In the genomic region with DNA sequence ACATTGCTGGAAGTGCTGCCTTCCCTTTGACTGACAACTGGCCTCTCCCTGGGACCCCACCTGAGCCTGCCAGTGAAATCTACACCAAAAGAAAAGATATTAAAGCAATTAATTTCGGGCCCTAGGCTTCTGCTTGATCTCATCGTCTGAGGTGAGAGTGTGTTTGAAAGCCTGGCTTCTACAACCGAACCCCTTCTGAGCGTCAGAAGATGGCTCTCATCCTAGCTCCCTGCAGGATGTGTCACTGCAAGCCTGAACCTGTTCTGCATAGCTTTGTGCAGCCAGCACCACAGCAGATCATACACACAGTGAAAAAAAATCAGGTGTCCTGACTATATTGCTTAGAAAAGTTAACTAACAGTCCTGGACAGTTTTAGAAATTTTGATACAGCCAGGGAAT, we compare ENCODE assay signal across 25 mouse cellular contexts.
A peak's percentile ranks its signal among the peaks of the same experiment; 100 is the strongest.
DNase-seq lines count a peak whose midpoint lies in the region; ATAC-seq lines count a peak whose summit lies in the region.
"Had no signal": no experiment of that assay in that cellular context is flagged by ENCODE, and none has a peak within 500 bp of the region (broad histone marks: within the 10 kb centered on the region; RNA-seq: fewer than 3 reads in every experiment).

No protein-coding gene starts in this region.

- H3K27ac ChIP-seq in embryonic facial prominence, embryonic 11.5 days (replicated peaks; ENCODE audit: low read depth, low read length): no peak overlapping the region
- H3K27ac ChIP-seq in embryonic facial prominence, embryonic 10.5 days (replicated peaks): no peak overlapping the region
- H3K27ac ChIP-seq: forebrain, embryonic 15.5 days; heart, adult 2 months; heart, embryonic 13.5 days; hindbrain, embryonic 10.5 days; hindbrain, embryonic 15.5 days; left cerebral cortex, adult 2 months; liver, embryonic 12.5 days; midbrain, embryonic 13.5 days had no signal

- H3K4me1 ChIP-seq in embryonic facial prominence, embryonic 11.5 days (ENCODE audit: control insufficient read depth, insufficient read depth, low read length): no peaks in the 10 kb centered on the region
- no peaks in the 10 kb centered on the region for H3K4me1 ChIP-seq in embryonic facial prominence, embryonic 10.5 days
- H3K4me1 ChIP-seq: heart, embryonic 13.5 days; hindbrain, embryonic 10.5 days; hindbrain, embryonic 15.5 days; liver, embryonic 12.5 days; megakaryocyte, embryonic 14.5 days had no signal

- intact Hi-C loops in heart, postnatal 14 days (cut with DNase I): no loop called here

- H3K9ac ChIP-seq in embryonic facial prominence, embryonic 11.5 days (replicated peaks; ENCODE audit: low read length): no peak overlapping the region
- H3K9ac ChIP-seq: forebrain, embryonic 15.5 days; heart, embryonic 13.5 days; hindbrain, embryonic 15.5 days; liver, embryonic 12.5 days; liver, postnatal 0 days; midbrain, embryonic 13.5 days had no signal

- H3K36me3 ChIP-seq in embryonic facial prominence, embryonic 11.5 days (replicated peaks; ENCODE audit: control insufficient read depth, insufficient read depth, low read depth, low read length): no peaks in the 10 kb centered on the region
- no peaks in the 10 kb centered on the region for H3K36me3 ChIP-seq in embryonic facial prominence, embryonic 10.5 days (replicated peaks)
- H3K36me3 ChIP-seq: forebrain, embryonic 15.5 days; heart, embryonic 13.5 days; hindbrain, embryonic 10.5 days; hindbrain, embryonic 15.5 days; liver, embryonic 12.5 days; midbrain, embryonic 13.5 days had no signal

- WGBS in embryonic facial prominence, embryonic 11.5 days: 73% methylated on average over 4 of the region's 4 CpGs
- 72% methylated on average over 4 of the region's 4 CpGs for WGBS in embryonic facial prominence, embryonic 10.5 days

- no peak overlapping the region for H3K4me2 ChIP-seq in embryonic facial prominence, embryonic 11.5 days (ENCODE audit: low read depth, low read length)
- H3K4me2 ChIP-seq: forebrain, embryonic 15.5 days; heart, embryonic 13.5 days; hindbrain, embryonic 15.5 days; liver, embryonic 12.5 days; midbrain, embryonic 13.5 days had no signal

- no peak for ATAC-seq in embryonic facial prominence, embryonic 11.5 days (replicated peaks; ENCODE audit: insufficient number of reproducible peaks, low FRiP score, low TSS enrichment, low read depth)
- ATAC-seq: forebrain, embryonic 15.5 days; inflammation-experienced regulatory T-cells, adult 6 months; liver, embryonic 12.5 days; liver, postnatal 0 days; midbrain, embryonic 13.5 days had no signal

- H3K9me3 ChIP-seq in embryonic facial prominence, embryonic 11.5 days (replicated peaks; ENCODE audit: control insufficient read depth, low read length): no peaks in the 10 kb centered on the region
- no peaks in the 10 kb centered on the region for H3K9me3 ChIP-seq in embryonic facial prominence, embryonic 10.5 days
- H3K9me3 ChIP-seq: forebrain, embryonic 15.5 days; heart, embryonic 13.5 days; hindbrain, embryonic 10.5 days; hindbrain, embryonic 15.5 days; liver, embryonic 12.5 days; megakaryocyte, embryonic 14.5 days; midbrain, embryonic 13.5 days had no signal

- H3K27me3 ChIP-seq in embryonic facial prominence, embryonic 11.5 days (ENCODE audit: control insufficient read depth, insufficient read depth, low read length): no peaks in the 10 kb centered on the region
- no peaks in the 10 kb centered on the region for H3K27me3 ChIP-seq in embryonic facial prominence, embryonic 10.5 days (replicated peaks; ENCODE audit: low read depth, poor library complexity, severe bottlenecking)
- H3K27me3 ChIP-seq: forebrain, embryonic 15.5 days; heart, embryonic 13.5 days; hindbrain, embryonic 15.5 days; liver, embryonic 12.5 days; megakaryocyte, embryonic 14.5 days; midbrain, embryonic 13.5 days had no signal

- peak; percentile 2 for DNase-seq in embryonic facial prominence, embryonic 11.5 days (ENCODE audit: low spot score)
- DNase-seq in embryonic facial prominence, embryonic 10.5 days (ENCODE audit: low spot score): no peak
- DNase-seq in cerebellum, adult 18-20 months: peak; percentile 27 to 30
- peak; percentile 56 to 74 for DNase-seq in cerebellum, postnatal 10 days
- DNase-seq in forelimb bud, embryonic 11.5 days (ENCODE audit: low read depth, low spot score): peak; percentile 2
- no peak for DNase-seq in heart, postnatal 14 days
- DNase-seq in kidney, postnatal 14 days: no peak
- DNase-seq: adrenal gland, adult 2 months; heart, adult 2 months; heart, postnatal 10 days; kidney, adult 11 months; kidney, postnatal 25 days; liver, postnatal 0 days; lung, postnatal 4 days; thymus, adult 2 months; thymus, postnatal 4 days had no signal

- H3K4me3 ChIP-seq in embryonic facial prominence, embryonic 11.5 days (ENCODE audit: low read depth, low read length): no peak overlapping the region
- no peak overlapping the region for H3K4me3 ChIP-seq in embryonic facial prominence, embryonic 10.5 days
- H3K4me3 ChIP-seq: forebrain, embryonic 15.5 days; heart, adult 2 months; heart, embryonic 13.5 days; hindbrain, embryonic 10.5 days; hindbrain, embryonic 15.5 days; left cerebral cortex, adult 2 months; liver, embryonic 12.5 days; megakaryocyte, embryonic 14.5 days; midbrain, embryonic 13.5 days had no signal

Comparison
In these comparisons a context has a peak if more than half of its experiments do, and no peak if none do; other contexts are left out.
1. DNase-seq: peak in embryonic facial prominence, embryonic 11.5 days (single experiment), cerebellum, adult 18-20 months (2 of 2), cerebellum, postnatal 10 days (2 of 2) and forelimb bud, embryonic 11.5 days (single experiment); none in embryonic facial prominence, embryonic 10.5 days (single experiment), heart, postnatal 14 days (0 of 2) and kidney, postnatal 14 days (single experiment).